Mouse (Mus musculus) heart, postnatal 4 days (tissue): ENCODE measurements at regions not wholly inside any gene's neighbourhood (a gene's known extent, or its start where the extent isn't known, plus 50 kb on each side); places are given as distances from the start of the nearest gene placed in this dataset.
"Not testable (repeated sequence)": the region's sequence is repeated elsewhere in the genome, so short reads cannot be mapped to it uniquely, and the experiment has no call there.

Experiments used
- DNase-seq: peaks from one replicate; pipeline ENCODE4 v3.0.0; 2021

DNA sequence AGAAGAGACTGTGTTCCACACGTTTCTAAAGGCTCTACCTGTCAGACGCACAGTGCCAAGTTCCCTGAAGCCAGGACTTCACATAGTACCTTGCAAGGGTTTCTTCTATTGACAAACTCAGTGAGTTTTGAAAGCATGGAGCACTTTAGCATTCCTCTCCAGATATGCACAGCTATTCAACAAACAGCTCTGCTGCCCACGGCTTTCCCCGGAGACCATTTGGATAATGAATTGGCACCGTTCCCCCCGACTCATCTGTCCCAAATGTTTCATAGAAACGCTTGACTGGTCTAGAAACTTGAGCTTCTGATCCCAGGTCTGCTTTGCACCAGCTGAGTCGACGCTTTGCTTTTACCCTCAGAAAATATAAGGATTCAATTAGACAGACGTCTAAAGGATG lies 162.2 kb upstream of the St6galnac5 start:
- no peak for DNase-seq

- no peak for DNase-seq
Observed at GRCm38 (mm10) chr3:153140985-153141384, 158.9 kb upstream of the St6galnac5 start.

GRCm38 (mm10) chr3:153125335-153125734 lies 143.3 kb upstream of the St6galnac5 start:
- no peak for DNase-seq

GRCm38 (mm10) chr3:153121934-153122333 lies 139.9 kb upstream of the St6galnac5 start:
- DNase-seq: no peak

- no peak for DNase-seq
Observed at GRCm38 (mm10) chr3:153119142-153119541, 137.1 kb upstream of the St6galnac5 start.

GRCm38 (mm10) chr3:153118643-153119042 lies 136.6 kb upstream of the St6galnac5 start:
- DNase-seq: no peak

DNA sequence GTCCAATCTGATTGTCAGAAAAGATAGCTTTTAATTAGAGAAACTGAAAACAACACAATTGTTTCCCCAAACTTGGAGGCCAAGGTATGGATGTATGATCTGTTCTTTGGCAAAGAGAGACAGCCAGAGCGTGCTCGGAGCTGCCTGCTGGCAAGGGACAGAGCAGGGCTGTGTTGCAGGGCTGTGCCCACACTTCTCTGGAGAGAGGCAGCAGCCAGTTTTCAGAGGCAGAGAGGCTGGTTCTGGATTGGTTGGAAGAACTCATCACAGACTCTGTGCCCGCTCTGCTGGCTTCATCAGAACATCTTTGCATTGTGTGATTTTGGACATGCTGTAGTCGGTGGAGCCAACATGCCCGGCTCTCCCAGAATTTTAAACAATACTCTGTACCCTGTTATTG lies 123.5 kb upstream of the St6galnac5 start:
- DNase-seq: no peak

GRCm38 (mm10) chr3:153090572-153090971 lies 108.5 kb upstream of the St6galnac5 start:
- not testable (repeated sequence) for DNase-seq

GRCm38 (mm10) chr3:153085096-153085788 lies 103.2 kb upstream of the St6galnac5 start:
- DNase-seq: peak; percentile 53

DNA sequence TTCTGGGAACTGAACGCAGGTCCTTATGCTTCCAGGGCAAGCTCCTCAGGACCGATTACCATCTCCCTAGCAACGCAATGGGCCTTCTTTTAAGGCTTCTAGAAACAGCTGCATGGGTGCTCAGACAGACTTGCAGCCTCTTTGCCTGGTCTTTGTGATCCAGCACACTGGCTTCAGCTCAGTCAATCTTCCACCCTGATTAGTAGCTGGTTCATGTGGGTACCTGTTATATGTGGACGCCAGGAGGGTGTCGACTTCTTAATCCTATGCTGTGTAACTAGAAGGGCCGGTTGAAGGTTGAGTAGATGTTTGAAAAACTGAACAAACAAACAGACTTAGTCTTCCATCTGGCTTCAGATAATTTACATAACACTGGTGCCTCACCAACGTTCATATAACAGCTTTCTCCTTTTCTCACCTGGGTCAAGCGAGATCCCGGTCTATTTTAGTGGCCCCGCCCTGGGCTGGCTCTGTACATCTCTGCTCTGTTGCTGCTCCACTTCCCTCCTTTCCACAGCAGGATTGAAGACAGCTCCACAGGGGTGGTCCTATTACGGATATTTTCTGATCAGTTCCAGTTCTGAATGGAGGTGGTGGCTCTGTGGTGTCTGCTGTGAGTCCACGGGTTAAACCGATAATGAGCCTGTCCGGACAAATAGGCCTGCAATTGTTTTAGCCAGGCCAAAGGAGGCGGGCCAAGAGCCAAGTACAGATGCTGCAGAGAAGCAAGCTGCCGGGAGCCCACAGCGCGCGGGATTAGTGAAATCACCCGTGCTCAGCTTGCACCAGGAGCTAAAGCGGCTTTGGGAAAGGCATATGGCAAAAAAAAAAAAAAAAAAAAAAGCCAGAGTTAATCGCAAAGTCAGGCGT lies 102.4 kb upstream of the St6galnac5 start:
- peak; percentile 32 for DNase-seq

DNA sequence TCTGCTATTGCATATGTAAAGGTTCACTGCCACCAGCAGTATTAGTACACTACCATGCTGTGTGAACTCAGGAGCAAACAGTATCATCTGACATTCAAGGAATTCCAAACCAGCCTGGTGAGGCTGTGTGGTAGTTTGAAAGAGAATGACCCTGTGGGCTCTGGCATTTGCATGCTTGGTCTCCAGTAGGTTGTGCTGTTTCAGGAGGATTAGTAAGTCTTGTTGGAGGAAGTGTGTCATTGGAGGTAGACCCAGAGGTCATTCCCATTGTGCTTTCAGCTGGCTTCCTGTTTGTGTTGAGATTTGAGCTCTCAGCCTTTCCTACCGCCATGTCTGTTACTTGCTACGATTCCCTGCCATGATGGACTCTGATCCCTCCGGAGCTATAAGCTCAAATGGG lies 98.3 kb upstream of the St6galnac5 start:
- DNase-seq: no peak

GRCm38 (mm10) chr3:153077846-153078703 lies 96.0 kb upstream of the St6galnac5 start:
- DNase-seq: peak; percentile 42

- no peak for DNase-seq
Observed at GRCm38 (mm10) chr3:153072200-153072919, 90.3 kb upstream of the St6galnac5 start.

DNA sequence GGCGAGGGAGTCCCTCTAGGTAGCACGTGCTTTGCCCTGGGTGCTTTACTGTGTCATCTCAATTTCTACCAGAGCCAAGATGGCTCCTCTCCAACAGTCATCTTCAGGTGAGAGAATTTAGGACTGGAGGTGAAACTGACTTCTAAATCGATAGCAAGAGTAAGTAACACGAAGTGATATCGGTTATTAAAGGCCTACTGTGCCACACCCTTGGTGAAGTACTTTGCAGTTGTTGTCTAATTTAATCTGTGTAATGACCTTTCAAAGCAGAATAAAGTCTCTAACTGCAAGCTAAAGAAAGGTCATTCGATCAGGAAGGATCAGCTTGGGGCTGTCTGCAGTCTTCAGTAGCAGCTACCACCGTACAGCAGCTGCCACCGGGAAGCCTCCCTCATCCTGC lies 89.5 kb upstream of the St6galnac5 start:
- DNase-seq: no peak

- no peak for DNase-seq
Observed at GRCm38 (mm10) chr3:153071123-153071522, 89.1 kb upstream of the St6galnac5 start.

GRCm38 (mm10) chr3:153065890-153066289 lies 83.8 kb upstream of the St6galnac5 start:
- no peak for DNase-seq

DNA sequence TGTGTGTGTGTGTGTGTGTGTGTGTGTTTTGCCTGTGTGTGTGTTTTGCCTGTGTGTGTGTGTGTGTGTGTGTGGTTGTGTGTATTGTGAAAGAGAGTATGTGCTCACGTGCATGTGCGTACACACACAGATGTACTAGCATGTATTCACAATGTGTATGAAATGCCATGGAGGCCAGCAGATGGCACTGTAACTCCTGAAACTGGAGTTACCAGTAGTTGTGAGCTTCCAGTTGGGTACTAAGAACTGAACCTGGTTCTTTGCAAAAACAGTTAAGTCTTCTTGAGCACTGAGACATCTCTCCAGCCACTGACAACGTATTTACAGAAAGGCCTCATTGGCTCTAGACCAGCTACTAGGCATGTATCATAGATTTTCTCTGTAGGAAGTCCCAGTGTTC lies 71.1 kb upstream of the St6galnac5 start:
- no peak for DNase-seq

DNA sequence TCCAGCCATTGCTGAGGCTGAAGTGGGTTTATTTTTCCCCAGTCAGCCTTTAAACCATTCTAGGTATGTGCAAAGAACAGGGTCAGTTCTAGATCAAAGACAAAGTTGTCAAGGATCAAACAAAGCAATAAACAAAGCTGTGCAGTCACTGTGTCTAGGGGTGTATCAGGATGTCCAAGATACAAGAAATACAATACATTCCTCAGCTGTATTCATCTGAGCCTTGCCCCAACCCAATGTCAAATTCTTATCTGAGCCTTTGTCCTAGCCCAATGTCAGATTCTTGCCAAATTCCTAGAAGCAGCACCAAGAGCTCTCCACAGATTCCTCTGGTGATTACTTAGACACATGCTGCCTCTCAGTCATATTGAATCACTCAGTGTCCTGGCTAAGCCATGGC lies 69.5 kb upstream of the St6galnac5 start:
- no peak for DNase-seq

- no peak for DNase-seq
Observed at GRCm38 (mm10) chr3:153045328-153045727, 63.3 kb upstream of the St6galnac5 start.

DNA sequence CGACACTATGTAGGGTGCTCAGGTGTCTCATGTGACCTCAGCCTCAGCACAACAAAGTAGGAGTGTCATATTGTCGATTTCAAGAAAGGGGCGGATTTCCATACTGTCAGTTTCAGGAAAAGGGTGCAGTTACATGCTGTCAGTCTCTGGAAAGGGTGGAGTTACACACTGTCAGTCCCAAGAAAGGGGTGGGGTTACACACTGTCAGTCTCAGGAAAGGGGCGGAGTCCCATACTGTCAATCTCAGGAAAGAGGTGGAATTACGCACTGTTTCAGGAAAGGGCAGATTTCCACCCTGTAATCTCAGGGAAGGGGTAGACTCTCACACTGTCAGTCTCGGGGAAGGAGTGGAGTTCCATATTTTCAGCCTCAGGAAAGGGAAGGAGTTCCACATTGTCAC lies 51.9 kb upstream of the St6galnac5 start:
- DNase-seq: no peak
